Mouse (Mus musculus): ENCODE measurements around the gene Rab15. TPM values are rescaled to one million over a fixed set of nuclear protein-coding genes. Genes with fewer than 3 reads are reported as not detected.

Gene Rab15
- polyA plus RNA-seq, 1 experiment, result 0.06 TPM

DNA sequence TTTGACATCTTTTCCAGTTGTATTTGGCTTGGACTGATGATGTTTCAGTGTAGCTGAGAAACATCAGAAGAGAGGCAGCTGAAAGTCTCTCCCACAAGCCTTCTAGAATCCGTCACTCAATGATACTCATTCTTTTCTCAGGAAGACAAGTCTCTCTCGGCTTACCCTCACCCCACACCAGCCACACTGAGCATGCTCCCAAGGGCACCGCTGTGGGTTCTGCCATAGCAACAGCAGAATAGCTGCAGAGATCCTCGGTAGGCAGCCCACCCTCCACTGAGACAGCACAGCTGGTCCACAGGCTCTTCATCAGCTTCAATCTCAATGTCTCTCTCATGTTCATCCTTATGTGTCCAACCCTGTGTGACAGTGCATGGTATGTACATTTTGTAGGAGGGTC is 2.6 kb upstream of the Rab15 start:
- TF ChIP-seq MYOG (IDR thresholded peaks at IDR 0.05; ENCODE audit: control insufficient read depth, extremely low read depth, insufficient read length), result no peak
- TF ChIP-seq CTCF (IDR thresholded peaks at IDR 0.05; ENCODE audit: control insufficient read depth, insufficient read depth, insufficient read length), result no peak
- no peak for TF ChIP-seq MAX (IDR thresholded peaks at IDR 0.05)
- TF ChIP-seq USF1 (IDR thresholded peaks at IDR 0.05; ENCODE audit: low read depth), result no peak
- no peak for TF ChIP-seq MYOD1 (IDR thresholded peaks at IDR 0.05; ENCODE audit: control insufficient read depth, insufficient read length, low read depth)
- TF ChIP-seq CEBPB (IDR thresholded peaks at IDR 0.05; ENCODE audit: low read depth), result no peak
- TF ChIP-seq FOSL1 (IDR thresholded peaks at IDR 0.05; ENCODE audit: insufficient read depth, low read length, poor library complexity, severe bottlenecking), result no peak
- Histone ChIP-seq H3K79me3 (ENCODE audit: low read depth) (no peaks in the 10 kb centered on the region), H3K4me3 (ENCODE audit: insufficient read depth, poor library complexity, severe bottlenecking) (no peak overlapping the region), H3K27me3 (ENCODE audit: control insufficient read depth, insufficient read depth, insufficient read length) (peaks cover 21% of the 10 kb centered on the region), H3K79me2 (ENCODE audit: control insufficient read depth, insufficient read depth) (no peaks in the 10 kb centered on the region), H3ac (ENCODE audit: control insufficient read depth, insufficient read length, low read depth) (no peak overlapping the region), H3K36me3 (ENCODE audit: control insufficient read depth, insufficient read depth) (no peaks in the 10 kb centered on the region)

DNA sequence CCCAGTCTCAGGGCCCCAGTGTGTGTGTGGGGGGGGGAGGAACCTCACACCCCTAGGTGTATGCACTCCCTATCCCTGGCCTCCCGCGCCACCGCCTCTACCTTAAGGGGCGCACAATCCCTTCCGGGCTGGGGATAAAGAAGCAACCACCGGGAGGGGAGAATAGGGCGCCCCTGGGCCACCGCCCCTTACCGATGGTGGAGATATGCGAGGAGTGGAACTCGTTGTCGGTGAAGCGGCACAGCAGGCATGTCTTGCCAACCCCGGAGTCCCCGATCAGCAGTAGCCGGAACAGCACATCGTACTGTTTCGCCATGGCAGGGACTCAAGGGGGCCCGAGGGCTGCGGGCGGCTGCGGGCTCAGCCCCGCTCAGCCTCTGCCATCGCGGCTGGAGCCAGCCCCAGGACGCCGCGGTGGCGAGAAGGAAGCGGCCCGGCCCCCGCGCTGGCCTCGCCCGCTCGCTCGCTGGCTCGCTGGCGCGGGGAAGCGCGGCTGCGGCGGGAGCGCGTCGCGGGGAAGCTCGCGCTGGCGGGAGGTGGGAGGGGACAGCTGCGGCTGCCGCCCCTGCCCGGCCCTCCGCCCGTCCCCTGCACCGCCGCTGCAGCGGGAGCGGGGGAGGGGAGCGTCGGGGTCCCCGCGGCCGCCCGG is 582 bp downstream of the Rab15 start:
- no peak for TF ChIP-seq CTCF (IDR thresholded peaks at IDR 0.05; ENCODE audit: control insufficient read depth, insufficient read depth, insufficient read length)
- TF ChIP-seq MYOG (IDR thresholded peaks at IDR 0.05; ENCODE audit: control insufficient read depth, extremely low read depth, insufficient read length), result no peak
- TF ChIP-seq FOSL1 (IDR thresholded peaks at IDR 0.05; ENCODE audit: insufficient read depth, low read length, poor library complexity, severe bottlenecking), result no peak
- TF ChIP-seq USF1 (IDR thresholded peaks at IDR 0.05; ENCODE audit: low read depth), result no peak
- TF ChIP-seq MYOD1 (IDR thresholded peaks at IDR 0.05; ENCODE audit: control insufficient read depth, insufficient read length, low read depth), result no peak
- TF ChIP-seq MAX (IDR thresholded peaks at IDR 0.05), result no peak
- no peak for TF ChIP-seq CEBPB (IDR thresholded peaks at IDR 0.05; ENCODE audit: low read depth)
- no peaks in the 10 kb centered on the region for H3K36me3 ChIP-seq (ENCODE audit: control insufficient read depth, insufficient read depth)
- peaks cover 21% of the 10 kb centered on the region for H3K27me3 ChIP-seq (ENCODE audit: control insufficient read depth, insufficient read depth, insufficient read length)
- no peak overlapping the region for H3ac ChIP-seq (ENCODE audit: control insufficient read depth, insufficient read length, low read depth)
- H3K79me2 ChIP-seq (ENCODE audit: control insufficient read depth, insufficient read depth), result no peaks in the 10 kb centered on the region
- H3K4me3 ChIP-seq (ENCODE audit: insufficient read depth, poor library complexity, severe bottlenecking), result no peak overlapping the region
- no peaks in the 10 kb centered on the region for H3K79me3 ChIP-seq (ENCODE audit: low read depth)

DNA sequence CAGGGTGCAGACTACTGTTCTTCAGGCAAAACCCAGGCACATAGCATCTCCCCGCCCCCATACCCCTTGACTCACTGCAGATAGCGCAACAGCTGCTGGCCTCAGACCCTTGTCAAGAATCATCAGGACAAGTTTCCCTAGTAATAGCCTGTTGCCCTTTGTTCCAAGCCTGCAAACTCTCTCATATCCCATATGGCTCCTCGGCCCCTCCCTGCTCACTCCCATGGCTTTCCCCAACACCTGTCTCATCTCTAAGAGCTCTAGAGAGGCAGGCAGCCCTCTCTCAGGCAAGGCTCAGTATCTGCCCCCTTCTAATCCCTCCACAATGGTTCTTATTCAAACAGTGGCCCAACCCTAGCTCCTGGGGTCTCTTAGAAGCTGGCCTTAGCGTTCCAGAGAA is 2.1 kb downstream of the Rab15 start:
- no peak overlapping the region for H3K4me3 ChIP-seq (ENCODE audit: insufficient read depth, poor library complexity, severe bottlenecking)
- TF ChIP-seq USF1 (IDR thresholded peaks at IDR 0.05; ENCODE audit: low read depth), result no peak
- no peak for TF ChIP-seq CTCF (IDR thresholded peaks at IDR 0.05; ENCODE audit: control insufficient read depth, insufficient read depth, insufficient read length)
- no peak for TF ChIP-seq MAX (IDR thresholded peaks at IDR 0.05)
- no peak for TF ChIP-seq MYOD1 (IDR thresholded peaks at IDR 0.05; ENCODE audit: control insufficient read depth, insufficient read length, low read depth)
- no peak for TF ChIP-seq FOSL1 (IDR thresholded peaks at IDR 0.05; ENCODE audit: insufficient read depth, low read length, poor library complexity, severe bottlenecking)
- TF ChIP-seq CEBPB (IDR thresholded peaks at IDR 0.05; ENCODE audit: low read depth), result no peak
- no peak overlapping the region for H3ac ChIP-seq (ENCODE audit: control insufficient read depth, insufficient read length, low read depth)
- H3K79me2 ChIP-seq (ENCODE audit: control insufficient read depth, insufficient read depth), result no peaks in the 10 kb centered on the region
- no peaks in the 10 kb centered on the region for H3K79me3 ChIP-seq (ENCODE audit: low read depth)
- H3K27me3 ChIP-seq (ENCODE audit: control insufficient read depth, insufficient read depth, insufficient read length), result peaks cover 19% of the 10 kb centered on the region
- H3K36me3 ChIP-seq (ENCODE audit: control insufficient read depth, insufficient read depth), result no peaks in the 10 kb centered on the region

DNA sequence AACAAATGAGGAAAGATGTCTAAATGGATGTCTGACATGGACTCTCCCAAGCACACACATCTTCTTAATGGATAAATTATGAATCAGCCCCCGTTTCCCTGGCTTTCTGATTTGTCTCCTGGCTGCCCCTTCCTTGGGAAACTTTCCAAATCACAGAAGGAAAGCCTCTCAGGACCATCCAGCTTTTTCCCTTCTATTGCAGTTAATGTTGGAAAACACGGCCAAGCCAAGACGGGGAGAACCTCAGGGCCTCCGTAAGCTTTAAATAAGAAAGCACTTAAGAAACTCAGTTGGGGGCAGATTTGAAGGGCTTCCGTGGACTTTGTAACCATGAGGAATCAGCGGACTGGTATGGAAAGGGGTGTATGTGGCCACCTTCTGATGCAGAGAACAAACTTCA is 2.9 kb downstream of the Rab15 start:
- Histone ChIP-seq H3K4me3 (ENCODE audit: insufficient read depth, poor library complexity, severe bottlenecking) (no peak overlapping the region), H3K27me3 (ENCODE audit: control insufficient read depth, insufficient read depth, insufficient read length) (peaks cover 14% of the 10 kb centered on the region), H3K79me3 (ENCODE audit: low read depth) (no peaks in the 10 kb centered on the region), H3ac (ENCODE audit: control insufficient read depth, insufficient read length, low read depth) (no peak overlapping the region), H3K79me2 (ENCODE audit: control insufficient read depth, insufficient read depth) (no peaks in the 10 kb centered on the region), H3K36me3 (ENCODE audit: control insufficient read depth, insufficient read depth) (no peaks in the 10 kb centered on the region)
- TF ChIP-seq MYOD1 (IDR thresholded peaks at IDR 0.05; ENCODE audit: control insufficient read depth, insufficient read length, low read depth) (no peak), CTCF (IDR thresholded peaks at IDR 0.05; ENCODE audit: control insufficient read depth, insufficient read depth, insufficient read length) (no peak), USF1 (IDR thresholded peaks at IDR 0.05; ENCODE audit: low read depth) (no peak), MAX (IDR thresholded peaks at IDR 0.05) (no peak), FOSL1 (IDR thresholded peaks at IDR 0.05; ENCODE audit: insufficient read depth, low read length, poor library complexity, severe bottlenecking) (no peak), CEBPB (IDR thresholded peaks at IDR 0.05; ENCODE audit: low read depth) (no peak), MYOG (IDR thresholded peaks at IDR 0.05; ENCODE audit: control insufficient read depth, extremely low read depth, insufficient read length) (no peak)

DNA sequence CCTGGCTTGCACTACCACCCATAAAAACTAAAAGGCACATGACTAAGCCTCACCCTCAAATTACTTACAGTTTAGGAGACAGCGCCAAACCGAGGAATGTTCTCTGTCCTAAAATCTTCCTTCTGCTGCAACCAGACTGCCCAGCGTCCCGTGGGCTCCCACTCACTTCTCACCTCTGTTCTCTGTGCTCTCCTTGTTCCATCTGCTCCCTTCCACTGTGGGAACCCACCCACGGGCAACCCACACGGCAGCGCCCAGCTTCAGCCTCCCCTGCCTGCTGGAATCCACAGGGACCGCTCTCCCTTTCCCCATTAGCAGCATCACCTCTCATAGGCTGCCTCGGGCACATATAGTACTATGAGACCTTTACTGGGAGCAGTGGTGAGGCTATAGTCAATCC is 3.8 kb downstream of the Rab15 start:
- no peaks in the 10 kb centered on the region for H3K36me3 ChIP-seq (ENCODE audit: control insufficient read depth, insufficient read depth)
- H3K4me3 ChIP-seq (ENCODE audit: insufficient read depth, poor library complexity, severe bottlenecking), result no peak overlapping the region
- H3K79me2 ChIP-seq (ENCODE audit: control insufficient read depth, insufficient read depth), result no peaks in the 10 kb centered on the region
- TF ChIP-seq CEBPB (IDR thresholded peaks at IDR 0.05; ENCODE audit: low read depth) (no peak), USF1 (IDR thresholded peaks at IDR 0.05; ENCODE audit: low read depth) (no peak), MAX (IDR thresholded peaks at IDR 0.05) (no peak), FOSL1 (IDR thresholded peaks at IDR 0.05; ENCODE audit: insufficient read depth, low read length, poor library complexity, severe bottlenecking) (no peak), MYOG (IDR thresholded peaks at IDR 0.05; ENCODE audit: control insufficient read depth, extremely low read depth, insufficient read length) (no peak), CTCF (IDR thresholded peaks at IDR 0.05; ENCODE audit: control insufficient read depth, insufficient read depth, insufficient read length) (no peak), MYOD1 (IDR thresholded peaks at IDR 0.05; ENCODE audit: control insufficient read depth, insufficient read length, low read depth) (no peak)
- no peak overlapping the region for H3ac ChIP-seq (ENCODE audit: control insufficient read depth, insufficient read length, low read depth)
- H3K27me3 ChIP-seq (ENCODE audit: control insufficient read depth, insufficient read depth, insufficient read length), result peaks cover 14% of the 10 kb centered on the region
- no peaks in the 10 kb centered on the region for H3K79me3 ChIP-seq (ENCODE audit: low read depth)
